Mouse (Mus musculus) limb, embryonic 14.5 days (tissue): ENCODE results near the gene Dnajb1. TPM values are rescaled to one million over a fixed set of nuclear protein-coding genes. Genes with fewer than 3 reads are reported as not detected.

ENCODE experiments used
- ATAC-seq: fragments of 200-750 bp; cut with Nextera tagmentation; 2 replicates; pipeline ENCODE4 v1.8.0; 2017; ENCODE audit warnings: low read depth, moderate number of reproducible peaks, moderate TSS enrichment; ENCODE audit not compliant: low FRiP score
- DNase-seq: peaks from one replicate; pipeline ENCODE4 v3.0.0-alpha.2; 2015; ENCODE audit warnings: low spot score
- H3K27ac ChIP-seq: fragments of 300-500 bp; sonication (generic); replicated peaks from 2 replicates; pipeline ENCODE4 v1.5.1; 2014; ENCODE audit warnings: low read depth, mild to moderate bottlenecking, low read length, moderate library complexity, mixed read lengths
- H3K27me3 ChIP-seq: fragments of 300-500 bp; sonication (generic); 2 replicates; pipeline ENCODE4 v1.6.1; 2014; ENCODE audit warnings: low read length, mixed read lengths; ENCODE audit not compliant: control insufficient read depth, insufficient read depth
- H3K36me3 ChIP-seq: fragments of 300-500 bp; sonication (generic); 2 replicates; pipeline ENCODE4 v1.6.1; 2014; ENCODE audit warnings: mild to moderate bottlenecking, low read length, moderate library complexity, mixed read lengths; ENCODE audit not compliant: control insufficient read depth, insufficient read depth
- H3K4me1 ChIP-seq: fragments of 300-500 bp; sonication (generic); 2 replicates; pipeline ENCODE4 v1.6.1; 2014; ENCODE audit warnings: antibody characterized with exemption, low read length, mixed read lengths; ENCODE audit not compliant: control insufficient read depth, insufficient read depth
- H3K4me2 ChIP-seq: fragments of 300-500 bp; sonication (generic); replicated peaks from 2 replicates; pipeline ENCODE4 v1.6.1; 2014; ENCODE audit warnings: low read depth, mild to moderate bottlenecking, low read length, moderate library complexity; ENCODE audit not compliant: severe bottlenecking
- H3K4me3 ChIP-seq: fragments of 300-500 bp; sonication (generic); replicated peaks from 2 replicates; pipeline ENCODE4 v1.5.1; 2014; ENCODE audit warnings: low read length
- H3K9ac ChIP-seq: fragments of 300-500 bp; sonication (generic); 2 replicates; pipeline ENCODE4 v1.6.1; 2014; ENCODE audit warnings: mild to moderate bottlenecking, low read depth, low read length, moderate library complexity; ENCODE audit not compliant: severe bottlenecking
- H3K9me3 ChIP-seq: fragments of 300-500 bp; sonication (generic); 2 replicates; pipeline ENCODE4 v1.6.1; 2016; ENCODE audit warnings: low read length; ENCODE audit not compliant: control insufficient read depth
- POLR2A ChIP-seq: fragments of 200-500 bp; IDR thresholded peaks from 2 replicates; pipeline ENCODE4 v1.8.0; 2012; ENCODE audit warnings: inconsistent platforms, mild to moderate bottlenecking, moderate library complexity, borderline replicate concordance; ENCODE audit not compliant: insufficient read depth, insufficient read length; ENCODE audit errors: extremely low read depth
- WGBS: fragments of 180-500 bp; shearing (Covaris S2); extraction: QIAGEN DNeasy Blood & Tissue Kit; methylation state at CpG from one replicate; pipeline ENCODE4 v1.1.7; 2014; 5-methylcytosine and 5-hydroxymethylcytosine counted together
- polyA plus RNA-seq, 2 experiments: library from polyadenylated mRNA; depleted of rRNA in 1 of 2; stranded (reverse) in 1 of 2; unstranded in 1 of 2; fragments of >200 nt; fragmentation: Nextera tagmentation in 1 of 2; extraction: Ambion mirVana in 1 of 2; gene quantifications; 2 replicates each; pipeline versions ENCODE4 v1.2.1 to v1.2.3; 2012 to 2014

Gene Dnajb1
- polyA plus RNA-seq, 2 experiments = 43.7 to 51.3 TPM

- no peak for TF ChIP-seq POLR2A
These were observed 32.2 kb upstream of the Dnajb1 start for GRCm38 (mm10) chr8:83575561-83576515.

GRCm38 (mm10) chr8:83576516-83576895, 31.5 kb upstream of the Dnajb1 start:
- no peak for TF ChIP-seq POLR2A
- no peaks in the 10 kb centered on the region for H3K27me3 ChIP-seq
- 43% methylated on average over 2 of the region's 4 CpGs for WGBS
- H3K4me1 ChIP-seq = peaks cover 12% of the 10 kb centered on the region; the same call in 1 of the 2 replicates
- ATAC-seq (no peak), DNase-seq (no peak)
- H3K4me2 ChIP-seq = no peak overlapping the region
- no peaks in the 10 kb centered on the region for H3K9me3 ChIP-seq
- no peak overlapping the region for H3K4me3 ChIP-seq
- 0 out of 2 replicates have a peak overlapping the region, but pooled peaks have one; percentile 72 for H3K27ac ChIP-seq
- peaks cover 33% of the 10 kb centered on the region for H3K36me3 ChIP-seq
- no peak overlapping the region for H3K9ac ChIP-seq

More at GRCm38 (mm10) chr8:83575561-83576515, 32.2 kb upstream of the Dnajb1 start:
- Histone ChIP-seq H3K4me1 (peaks cover 12% of the 10 kb centered on the region; the same call in 1 of the 2 replicates), H3K27ac (peak overlapping the region; percentile 72), H3K36me3 (peaks cover 40% of the 10 kb centered on the region), H3K9ac (0 out of 2 replicates have a peak overlapping the region, but pooled peaks have one; percentile 12), H3K4me2 (no peak overlapping the region; the same call in 1 of the 2 replicates), H3K27me3 (no peaks in the 10 kb centered on the region), H3K9me3 (no peaks in the 10 kb centered on the region), H3K4me3 (no peak overlapping the region)
- peak; percentile 43 for ATAC-seq
- 71% methylated on average over 17 of the region's 17 CpGs for WGBS
- peak; percentile 37 for DNase-seq

- Histone ChIP-seq H3K4me2 (no peak overlapping the region), H3K4me3 (no peak overlapping the region), H3K36me3 (peaks cover 29% of the 10 kb centered on the region), H3K27ac (no peak overlapping the region), H3K27me3 (no peaks in the 10 kb centered on the region), H3K9ac (no peak overlapping the region), H3K4me1 (peaks cover 12% of the 10 kb centered on the region; the same call in 1 of the 2 replicates), H3K9me3 (no peaks in the 10 kb centered on the region)
- no peak for TF ChIP-seq POLR2A
- no peak for DNase-seq
- 58% methylated on average over 4 of the region's 4 CpGs for WGBS
- ATAC-seq = no peak
These were observed 31.1 kb upstream of the Dnajb1 start for GRCm38 (mm10) chr8:83576921-83577320.

GRCm38 (mm10) chr8:83577384-83577791, 30.6 kb upstream of the Dnajb1 start:
- WGBS = 63% methylated on average over 9 of the region's 9 CpGs
- H3K9ac ChIP-seq = no peak overlapping the region
- H3K4me1 ChIP-seq = peaks cover 12% of the 10 kb centered on the region; the same call in 1 of the 2 replicates
- H3K4me2 ChIP-seq = no peak overlapping the region
- TF ChIP-seq POLR2A = no peak
- DNase-seq (no peak), ATAC-seq (no peak)
- H3K27ac ChIP-seq = peak overlapping the region; percentile 8; the same call in 1 of the 2 replicates
- H3K36me3 ChIP-seq = peaks cover 24% of the 10 kb centered on the region
- H3K27me3 ChIP-seq = no peaks in the 10 kb centered on the region
- no peak overlapping the region for H3K4me3 ChIP-seq
- no peaks in the 10 kb centered on the region for H3K9me3 ChIP-seq
